Mouse (Mus musculus): ENCODE measurements around the gene Scube1.

DNA sequence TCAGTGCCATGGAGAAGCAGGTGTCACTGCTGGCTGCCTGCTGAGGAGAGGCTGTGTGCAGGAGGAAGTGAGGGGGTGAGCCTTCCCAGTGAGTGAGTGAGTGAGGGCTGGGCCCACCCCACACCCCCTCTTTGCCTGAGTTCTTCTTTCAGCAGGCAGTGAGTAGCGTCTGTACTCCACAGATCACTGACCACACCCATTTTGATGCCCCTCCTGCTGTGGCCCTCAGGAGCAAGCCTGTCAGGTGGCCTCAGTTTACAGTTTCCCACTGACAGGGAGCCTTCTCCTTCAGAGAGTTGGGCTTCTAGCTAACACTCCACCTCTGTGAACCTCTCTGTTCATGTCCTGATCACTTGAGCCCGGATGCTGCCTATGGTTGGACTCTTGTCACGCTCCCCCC is 89.6 kb downstream of the Scube1 start:
- TF ChIP-seq CTCF (IDR thresholded peaks at IDR 0.05; ENCODE audit: control insufficient read depth, insufficient read depth, insufficient read length) (no peak), MYOG (IDR thresholded peaks at IDR 0.05; ENCODE audit: control insufficient read depth, extremely low read depth, insufficient read length) (no peak), USF1 (IDR thresholded peaks at IDR 0.05; ENCODE audit: low read depth) (no peak)
